Mouse (Mus musculus) layer of hippocampus, adult 9-11 months (tissue): ENCODE measurements around the gene Ptgir.
"Not testable (repeated sequence)": the region's sequence is repeated elsewhere in the genome, so short reads cannot be mapped to it uniquely, and the experiment has no call there.

Source experiments
- DNase-seq: peaks from one replicate; pipeline ENCODE4 v3.0.0; 2022

The Ptgir gene

GRCm38 (mm10) chr7:16944808-16945315 is 38.6 kb downstream of the Ptgir start:
- no peak for DNase-seq

GRCm38 (mm10) chr7:16945419-16945818 is 39.1 kb downstream of the Ptgir start:
- DNase-seq, result no peak

- no peak for DNase-seq
These were observed 40.4 kb downstream of the Ptgir start for GRCm38 (mm10) chr7:16946441-16947348.

GRCm38 (mm10) chr7:16947349-16947895 is 41.1 kb downstream of the Ptgir start:
- DNase-seq, result no peak

- peak; percentile 45 for DNase-seq
These were observed 41.7 kb downstream of the Ptgir start for GRCm38 (mm10) chr7:16947959-16948361.

GRCm38 (mm10) chr7:16948923-16949458 is 42.7 kb downstream of the Ptgir start:
- DNase-seq, result no peak

GRCm38 (mm10) chr7:16949908-16950841 is 43.9 kb downstream of the Ptgir start:
- peak; percentile 71 for DNase-seq

- peak; percentile 84 for DNase-seq
These were observed 44.8 kb downstream of the Ptgir start for GRCm38 (mm10) chr7:16950861-16951635.

GRCm38 (mm10) chr7:16953776-16954175 is 47.5 kb downstream of the Ptgir start:
- not testable (repeated sequence) for DNase-seq

GRCm38 (mm10) chr7:16955712-16956111 is 49.4 kb downstream of the Ptgir start:
- no peak for DNase-seq

- DNase-seq, result peak; percentile 88
These were observed 50.3 kb downstream of the Ptgir start for GRCm38 (mm10) chr7:16956410-16957265.

- DNase-seq, result peak; percentile 96
These were observed 53.4 kb downstream of the Ptgir start, which contains the start of gene Pnmal1 for GRCm38 (mm10) chr7:16959539-16960187. Pnmal1 (plus strand) TSS chr7:16959679.
